Mouse (Mus musculus) MEL (cell line): ENCODE measurements around the gene Fth1. TPM values are rescaled to one million over a fixed set of nuclear protein-coding genes. Genes with fewer than 3 reads are reported as not detected.

Experiments
- DNase-seq: peaks from one replicate; pipeline ENCODE4 v3.0.0; 2011; ENCODE audit warnings: low read depth, low spot score
- H3K27ac ChIP-seq: 2 replicates; pipeline ENCODE4 v1.5.1; 2012; ENCODE audit warnings: low read depth, mild to moderate bottlenecking, control low read depth, low read length, moderate library complexity; ENCODE audit not compliant: control insufficient read depth
- H3K27me3 ChIP-seq, 2 experiments: fragments of 150-350 bp in 1 of 2; sonication (generic) in 1 of 2; 2 replicates each; pipeline ENCODE4 v1.6.1; 2012; ENCODE audit warnings: low read length in 2 of 2, mild to moderate bottlenecking in 2 of 2, improper control_type of control experiment in 1 of 2, moderate library complexity in 1 of 2; ENCODE audit not compliant: insufficient read depth in 2 of 2, control insufficient read depth in 1 of 2
- H3K36me3 ChIP-seq, 2 experiments: 2 replicates each; pipeline ENCODE4 v1.6.1; 2012 to 2014; ENCODE audit warnings: low read length in 2 of 2, improper control_type of control experiment in 1 of 2, inconsistent platforms in 1 of 2, mild to moderate bottlenecking in 1 of 2; ENCODE audit not compliant: insufficient read depth in 2 of 2, control insufficient read depth in 1 of 2
- H3K4me1 ChIP-seq, 2 experiments: fragments of 150-350 bp in 1 of 2; sonication (generic) in 1 of 2; 2 replicates each; pipeline ENCODE4 v1.6.1; 2012; ENCODE audit warnings: low read length in 2 of 2, improper control_type of control experiment in 1 of 2, mild to moderate bottlenecking in 1 of 2; ENCODE audit not compliant: insufficient read depth in 2 of 2, control insufficient read depth in 1 of 2
- H3K4me3 ChIP-seq, 2 experiments: fragments of 150-350 bp in 1 of 2; sonication (generic) in 1 of 2; 2 replicates each; pipeline ENCODE4 v1.5.1; 2012; ENCODE audit warnings: low read depth in 2 of 2, low read length in 2 of 2, mild to moderate bottlenecking in 2 of 2, moderate library complexity in 2 of 2, control low read depth in 1 of 2, improper control_type of control experiment in 1 of 2; ENCODE audit not compliant: control insufficient read depth in 1 of 2, insufficient read depth in 1 of 2
- H3K79me2 ChIP-seq: 2 replicates; pipeline ENCODE4 v1.6.1; 2012; ENCODE audit warnings: mild to moderate bottlenecking, low read length, moderate library complexity; ENCODE audit not compliant: control insufficient read depth, poor library complexity, insufficient read depth
- H3K9ac ChIP-seq: 2 replicates; pipeline ENCODE4 v1.6.1; 2012; ENCODE audit warnings: low read depth, mild to moderate bottlenecking, control low read depth, low read length, moderate library complexity; ENCODE audit not compliant: control insufficient read depth, poor library complexity, severe bottlenecking
- H3K9me3 ChIP-seq: fragments of 150-350 bp; sonication (generic); replicated peaks from 2 replicates; pipeline ENCODE4 v1.6.1; 2012; ENCODE audit warnings: mild to moderate bottlenecking, low read length, improper control_type of control experiment, moderate library complexity; ENCODE audit not compliant: insufficient read depth
- BHLHE40 ChIP-seq: IDR thresholded peaks from 2 replicates; pipeline ENCODE4 v1.6.1; 2012; ENCODE audit warnings: low read depth, mild to moderate bottlenecking, inconsistent platforms, low read length, improper control_type of control experiment, borderline replicate concordance
- CHD1 ChIP-seq: IDR thresholded peaks from 2 replicates; pipeline ENCODE4 v1.6.1; 2012; ENCODE audit warnings: low read depth, mild to moderate bottlenecking, inconsistent platforms, low read length, improper control_type of control experiment
- CHD2 ChIP-seq: IDR thresholded peaks from 2 replicates; pipeline ENCODE4 v1.6.1; 2011; ENCODE audit warnings: low read length, improper control_type of control experiment
- ELF1 ChIP-seq: IDR thresholded peaks from 2 replicates; pipeline ENCODE4 v1.6.1; 2014; ENCODE audit warnings: low read depth, mild to moderate bottlenecking, inconsistent platforms, low read length, improper control_type of control experiment, moderate library complexity
- EP300 ChIP-seq, 2 experiments: IDR thresholded peaks; 2 replicates each; pipeline ENCODE4 v1.6.1; 2011; ENCODE audit warnings: improper control_type of control experiment in 2 of 2, low read length in 2 of 2, low read depth in 1 of 2, mild to moderate bottlenecking in 1 of 2
- GABPA ChIP-seq: IDR thresholded peaks from 2 replicates; pipeline ENCODE4 v1.6.1; 2012; ENCODE audit warnings: low read depth, mild to moderate bottlenecking, inconsistent platforms, low read length, improper control_type of control experiment, moderate library complexity
- MAX ChIP-seq: IDR thresholded peaks from 2 replicates; pipeline ENCODE4 v1.6.1; 2011; ENCODE audit warnings: low read length, improper control_type of control experiment
- MEF2A ChIP-seq: IDR thresholded peaks from 2 replicates; pipeline ENCODE4 v1.6.1; 2014; ENCODE audit warnings: low read depth, mild to moderate bottlenecking, inconsistent platforms, low read length, improper control_type of control experiment; ENCODE audit not compliant: poor library complexity, insufficient replicate concordance, severe bottlenecking; ENCODE audit errors: extremely low read depth
- MXI1 ChIP-seq: IDR thresholded peaks from 2 replicates; pipeline ENCODE4 v1.6.1; 2011; ENCODE audit warnings: mild to moderate bottlenecking, low read depth, low read length, improper control_type of control experiment
- MYC ChIP-seq: IDR thresholded peaks from 2 replicates; pipeline ENCODE4 v1.6.1; 2011; ENCODE audit warnings: low read depth, mild to moderate bottlenecking, low read length, improper control_type of control experiment, moderate library complexity
- NELFE ChIP-seq: IDR thresholded peaks from 2 replicates; pipeline ENCODE4 v1.6.1; 2011; ENCODE audit warnings: low read depth, low read length, improper control_type of control experiment
- POLR2A ChIP-seq, 2 experiments: IDR thresholded peaks; 2 replicates each; pipeline ENCODE4 v1.6.1; 2011 to 2012; ENCODE audit warnings: low read length in 2 of 2, mild to moderate bottlenecking in 2 of 2, control low read depth in 1 of 2, improper control_type of control experiment in 1 of 2, low read depth in 1 of 2, moderate library complexity in 1 of 2; ENCODE audit not compliant: control insufficient read depth in 1 of 2, insufficient read depth in 1 of 2, poor library complexity in 1 of 2
- POLR2AphosphoS5 ChIP-seq: IDR thresholded peaks from 2 replicates; pipeline ENCODE4 v1.6.1; 2012; ENCODE audit warnings: low read depth, borderline replicate concordance, mild to moderate bottlenecking, inconsistent platforms, low read length, moderate library complexity, mixed read lengths
- RCOR1 ChIP-seq: IDR thresholded peaks from 2 replicates; pipeline ENCODE4 v1.6.1; 2012; ENCODE audit warnings: low read depth, mild to moderate bottlenecking, inconsistent platforms, low read length, improper control_type of control experiment
- SIN3A ChIP-seq: IDR thresholded peaks from 2 replicates; pipeline ENCODE4 v1.6.1; 2012; ENCODE audit warnings: low read length, improper control_type of control experiment, inconsistent platforms
- SMC3 ChIP-seq: IDR thresholded peaks from 2 replicates; pipeline ENCODE4 v1.6.1; 2011; ENCODE audit warnings: low read depth, low read length, improper control_type of control experiment
- TCF12 ChIP-seq: IDR thresholded peaks from 2 replicates; pipeline ENCODE4 v1.6.1; 2014; ENCODE audit warnings: low read depth, mild to moderate bottlenecking, inconsistent platforms, low read length, improper control_type of control experiment, moderate library complexity
- USF1 ChIP-seq: IDR thresholded peaks from 2 replicates; pipeline ENCODE4 v1.6.1; 2014; ENCODE audit warnings: low read depth, mild to moderate bottlenecking, inconsistent platforms, low read length, improper control_type of control experiment, moderate library complexity
- ZC3H11A ChIP-seq: IDR thresholded peaks from 2 replicates; pipeline ENCODE4 v1.6.1; 2012; ENCODE audit warnings: low read depth, mild to moderate bottlenecking, inconsistent platforms, low read length, improper control_type of control experiment
- ZKSCAN1 ChIP-seq: IDR thresholded peaks from 2 replicates; pipeline ENCODE4 v1.6.1; 2012; ENCODE audit warnings: low read depth, mild to moderate bottlenecking, inconsistent platforms, low read length, improper control_type of control experiment, moderate library complexity
- polyA plus RNA-seq, 2 experiments: library from polyadenylated mRNA; stranded (reverse) in 1 of 2; unstranded in 1 of 2; fragments of >175 nt in 1 of 2; fragments of >200 nt in 1 of 2; gene quantifications; 2 replicates each; pipeline versions ENCODE4 v1.2.1 to v1.2.4; 2012; ENCODE audit warnings: low replicate concordance in 2 of 2, low read depth in 1 of 2; ENCODE audit not compliant: insufficient read length in 2 of 2, insufficient read depth in 1 of 2, missing spikeins in 1 of 2
- total RNA-seq: library from RNA; depleted of rRNA; stranded (reverse); fragments of 300-350 nt; gene quantifications from 2 replicates; pipeline ENCODE4 v1.2.3, GENCODE M21; 2012

Gene Fth1
- total and polyA plus RNA-seq, 3 experiments = 444 to 2,175 (median 2,118) TPM

GRCm38 (mm10) chr19:9933908-9934307 is 46.5 kb upstream of the Fth1 start:
- H3K27me3 ChIP-seq = no peaks in the 10 kb centered on the region
- no peak overlapping the region for H3K4me3 ChIP-seq
- TF ChIP-seq POLR2A (IDR thresholded peaks at IDR 0.05; ENCODE audit: control insufficient read depth in 1 of 2, insufficient read depth in 1 of 2, low read depth in 1 of 2, low read length in 2 of 2, poor library complexity in 1 of 2) = no peak
- no peak for TF ChIP-seq TCF12
- TF ChIP-seq GABPA = no peak
- no peak for TF ChIP-seq POLR2AphosphoS5
- TF ChIP-seq BHLHE40 = no peak
- no peak for TF ChIP-seq ELF1
- TF ChIP-seq NELFE = no peak
- TF ChIP-seq MEF2A = no peak
- no peak for TF ChIP-seq SMC3
- TF ChIP-seq MAX = no peak
- TF ChIP-seq, all 39 proteins: peak for 0
- no peak for DNase-seq
- no peaks in the 10 kb centered on the region for H3K9me3 ChIP-seq
- no peak overlapping the region for H3K27ac ChIP-seq
- H3K79me2 ChIP-seq = no peaks in the 10 kb centered on the region
- peaks cover 0 to 16% of the 10 kb centered on the region in 2 experiments; a peak in 2 of 4 replicates for H3K36me3 ChIP-seq
- H3K4me1 ChIP-seq = peaks cover 7 to 27% of the 10 kb centered on the region in 2 experiments
- no peak overlapping the region for H3K9ac ChIP-seq

- Histone ChIP-seq H3K27ac (no peak overlapping the region), H3K79me2 (no peaks in the 10 kb centered on the region), H3K4me3 (no peak overlapping the region), H3K9ac (peak overlapping the region; percentile 29; the same call in 1 of the 2 replicates), H3K27me3 (no peaks in the 10 kb centered on the region), H3K36me3 (peaks cover 0 to 14% of the 10 kb centered on the region in 2 experiments; a peak in 2 of 4 replicates), H3K9me3 (no peaks in the 10 kb centered on the region), H3K4me1 (peaks cover 10 to 23% of the 10 kb centered on the region in 2 experiments)
- TF ChIP-seq ZC3H11A (no peak), MYC (no peak), CHD2 (no peak), SIN3A (0 out of 2 replicates have a peak, but pooled peaks have one; percentile 23), BHLHE40 (peak; percentile 71; the same call in 1 of the 2 replicates), MAX (no peak), USF1 (peak; percentile 59; the same call in 1 of the 2 replicates), EP300 (IDR thresholded peaks at IDR 0.05; ENCODE audit: low read depth in 1 of 2, low read length in 2 of 2) (no peak; a peak in 1 of 4 replicates), MXI1 (peak; percentile 55), NELFE (no peak), RCOR1 (no peak), CHD1 (no peak), ZKSCAN1 (no peak)
- peak; percentile 65 for DNase-seq
These were observed 43.8 kb upstream of the Fth1 start for GRCm38 (mm10) chr19:9936579-9936978.
